Mouse (Mus musculus) embryonic facial prominence, embryonic 12.5 days (tissue): ENCODE data around the gene Rita1. TPM values are rescaled to one million over a fixed set of nuclear protein-coding genes. Genes with fewer than 3 reads are reported as not detected.

Experiments used
- ATAC-seq: fragments of 200-750 bp; cut with Nextera tagmentation; 2 replicates; pipeline ENCODE4 v1.8.0; 2017; ENCODE audit not compliant: insufficient number of reproducible peaks, insufficient read depth, low FRiP score, low TSS enrichment
- H3K27ac ChIP-seq: fragments of 300-500 bp; sonication (generic); 2 replicates; pipeline ENCODE4 v1.5.1; 2016; ENCODE audit warnings: mild to moderate bottlenecking
- H3K27me3 ChIP-seq: fragments of 300-500 bp; sonication (generic); 2 replicates; pipeline ENCODE4 v1.6.1; 2016; ENCODE audit warnings: mild to moderate bottlenecking, moderate library complexity
- H3K36me3 ChIP-seq: fragments of 300-500 bp; sonication (generic); 2 replicates; pipeline ENCODE4 v1.6.1; 2016; ENCODE audit warnings: mild to moderate bottlenecking
- H3K4me1 ChIP-seq: fragments of 300-500 bp; sonication (generic); 2 replicates; pipeline ENCODE4 v1.6.1; 2016
- H3K4me2 ChIP-seq: fragments of 300-500 bp; sonication (generic); replicated peaks from 2 replicates; pipeline ENCODE4 v1.6.1; 2016; ENCODE audit warnings: mild to moderate bottlenecking, moderate library complexity
- H3K4me3 ChIP-seq: fragments of 300-500 bp; sonication (generic); 2 replicates; pipeline ENCODE4 v1.5.1; 2016; ENCODE audit warnings: mild to moderate bottlenecking
- H3K9ac ChIP-seq: fragments of 300-500 bp; sonication (generic); 2 replicates; pipeline ENCODE4 v1.6.1; 2016; ENCODE audit warnings: mild to moderate bottlenecking, moderate library complexity
- H3K9me3 ChIP-seq: fragments of 300-500 bp; sonication (generic); 2 replicates; pipeline ENCODE4 v1.6.1; 2016; ENCODE audit warnings: mild to moderate bottlenecking, moderate library complexity
- WGBS: fragments of 180-500 bp; shearing (Covaris S2); methylation state at CpG from one replicate; pipeline ENCODE4 v1.1.7; 2016; 5-methylcytosine and 5-hydroxymethylcytosine counted together
- polyA plus RNA-seq: library from polyadenylated mRNA; unstranded; fragments of >200 nt; fragmentation: Nextera tagmentation; extraction: Ambion mirVana; gene quantifications from 2 replicates; pipeline ENCODE4 v1.2.1, GENCODE M21; 2016

Gene Rita1
- polyA plus RNA-seq, 1 experiment from 2014 or later = 16.7 TPM

- Histone ChIP-seq H3K27me3 (no peaks in the 10 kb centered on the region), H3K4me1 (no peaks in the 10 kb centered on the region), H3K4me2 (no peak overlapping the region), H3K36me3 (no peaks in the 10 kb centered on the region), H3K27ac (no peak overlapping the region), H3K4me3 (no peak overlapping the region), H3K9me3 (no peaks in the 10 kb centered on the region), H3K9ac (no peak overlapping the region)
- ATAC-seq = no peak
- WGBS = 85% methylated on average over 6 of the region's 6 CpGs
Measured at GRCm38 (mm10) chr5:120594485-120594884, 17.9 kb downstream of the Rita1 start.

- no peak overlapping the region for H3K4me3 ChIP-seq
- H3K27ac ChIP-seq = no peak overlapping the region
- 66% methylated on average over 7 of the region's 7 CpGs for WGBS
- no peaks in the 10 kb centered on the region for H3K27me3 ChIP-seq
- H3K4me2 ChIP-seq = no peak overlapping the region
- no peak for ATAC-seq
- H3K9me3 ChIP-seq = no peaks in the 10 kb centered on the region
- H3K9ac ChIP-seq = no peak overlapping the region
- no peaks in the 10 kb centered on the region for H3K36me3 ChIP-seq
- peaks cover 12% of the 10 kb centered on the region for H3K4me1 ChIP-seq
Measured at GRCm38 (mm10) chr5:120592141-120592540, 20.2 kb downstream of the Rita1 start.

- Histone ChIP-seq H3K36me3 (no peaks in the 10 kb centered on the region), H3K27me3 (no peaks in the 10 kb centered on the region), H3K9me3 (no peaks in the 10 kb centered on the region), H3K9ac (no peak overlapping the region), H3K4me1 (peaks cover 21% of the 10 kb centered on the region), H3K4me2 (no peak overlapping the region), H3K27ac (no peak overlapping the region), H3K4me3 (no peak overlapping the region)
- 72% methylated on average over 16 of the region's 16 CpGs for WGBS
- ATAC-seq = no peak
Measured at GRCm38 (mm10) chr5:120590356-120591010, 21.9 kb downstream of the Rita1 start.

- peak; percentile 93 for ATAC-seq
- Histone ChIP-seq H3K9me3 (no peaks in the 10 kb centered on the region), H3K4me1 (peaks cover 26% of the 10 kb centered on the region), H3K9ac (peak within 1 kb of the TSS; percentile 72), H3K27me3 (no peaks in the 10 kb centered on the region), H3K4me3 (peak within 1 kb of the TSS; percentile 73), H3K36me3 (peaks cover 6% of the 10 kb centered on the region; the same call in 1 of the 2 replicates), H3K27ac (peak within 1 kb of the TSS; percentile 18; the same call in 1 of the 2 replicates), H3K4me2 (peak within 1 kb of the TSS; percentile 95)
- under 1% methylated on average over 35 of the region's 35 CpGs for WGBS
Measured at GRCm38 (mm10) chr5:120588569-120589094, 23.8 kb downstream of the Rita1 start, which contains the start of the genes Tpcn1 and Iqcd. TSS of gene Tpcn1 (minus strand) at chr5:120588673. TSS of gene Iqcd (plus strand) at chr5:120589016.

GRCm38 (mm10) chr5:120587940-120588568, 24.3 kb downstream of the Rita1 start:
- Histone ChIP-seq H3K9me3 (no peaks in the 10 kb centered on the region), H3K4me2 (peak overlapping the region; percentile 95), H3K36me3 (peaks cover 12% of the 10 kb centered on the region), H3K27me3 (no peaks in the 10 kb centered on the region), H3K9ac (peak overlapping the region; percentile 72), H3K4me1 (peaks cover 26% of the 10 kb centered on the region), H3K4me3 (peak overlapping the region; percentile 73), H3K27ac (peak overlapping the region; percentile 18; the same call in 1 of the 2 replicates)
- 1% methylated on average over 29 of the region's 29 CpGs for WGBS
- no peak; the same call in 1 of the 2 replicates for ATAC-seq

GRCm38 (mm10) chr5:120587616-120587926, 24.8 kb downstream of the Rita1 start:
- Histone ChIP-seq H3K9ac (peak overlapping the region; percentile 72; the same call in 1 of the 2 replicates), H3K4me3 (peak overlapping the region; percentile 73), H3K4me1 (peaks cover 26% of the 10 kb centered on the region), H3K27me3 (no peaks in the 10 kb centered on the region), H3K4me2 (peak overlapping the region; percentile 95), H3K9me3 (no peaks in the 10 kb centered on the region), H3K36me3 (peaks cover 17% of the 10 kb centered on the region), H3K27ac (no peak overlapping the region; the same call in 1 of the 2 replicates)
- WGBS = 32% methylated on average over 9 of the region's 9 CpGs
- no peak for ATAC-seq

GRCm38 (mm10) chr5:120586741-120587615, 25.4 kb downstream of the Rita1 start:
- WGBS = 15% methylated on average over 17 of the region's 17 CpGs
- H3K4me3 ChIP-seq = peak overlapping the region; percentile 73
- peak overlapping the region; percentile 51; the same call in 1 of the 2 replicates for H3K27ac ChIP-seq

GRCm38 (mm10) chr5:120584968-120585367, 27.4 kb downstream of the Rita1 start:
- Histone ChIP-seq H3K27ac (no peak overlapping the region), H3K9ac (no peak overlapping the region), H3K27me3 (no peaks in the 10 kb centered on the region), H3K4me2 (no peak overlapping the region), H3K4me3 (no peak overlapping the region), H3K4me1 (peaks cover 30% of the 10 kb centered on the region), H3K9me3 (no peaks in the 10 kb centered on the region), H3K36me3 (peaks cover 25% of the 10 kb centered on the region)
- no peak for ATAC-seq
- 41% methylated on average over 15 of the region's 15 CpGs for WGBS

More at GRCm38 (mm10) chr5:120586741-120587615, 25.4 kb downstream of the Rita1 start:
- H3K4me2 ChIP-seq = peak overlapping the region; percentile 95
- peaks cover 21% of the 10 kb centered on the region for H3K36me3 ChIP-seq
- H3K9ac ChIP-seq = 0 out of 2 replicates have a peak overlapping the region, but pooled peaks have one; percentile 72
- no peaks in the 10 kb centered on the region for H3K27me3 ChIP-seq
- no peak for ATAC-seq
- H3K4me1 ChIP-seq = peaks cover 26% of the 10 kb centered on the region
- H3K9me3 ChIP-seq = no peaks in the 10 kb centered on the region

- Histone ChIP-seq H3K9me3 (no peaks in the 10 kb centered on the region), H3K36me3 (peaks cover 25% of the 10 kb centered on the region), H3K4me1 (peaks cover 41% of the 10 kb centered on the region), H3K27ac (no peak overlapping the region), H3K4me3 (no peak overlapping the region), H3K4me2 (no peak overlapping the region), H3K27me3 (no peaks in the 10 kb centered on the region), H3K9ac (no peak overlapping the region)
- WGBS = 94% methylated on average over 4 of the region's 4 CpGs
- ATAC-seq = no peak
Measured at GRCm38 (mm10) chr5:120583511-120583910, 28.9 kb downstream of the Rita1 start.

GRCm38 (mm10) chr5:120582002-120582401, 30.4 kb downstream of the Rita1 start:
- WGBS = 81% methylated on average over 9 of the region's 9 CpGs
- Histone ChIP-seq H3K27me3 (no peaks in the 10 kb centered on the region), H3K36me3 (peaks cover 25% of the 10 kb centered on the region), H3K27ac (no peak overlapping the region), H3K4me1 (peaks cover 41% of the 10 kb centered on the region), H3K4me2 (no peak overlapping the region), H3K9me3 (no peaks in the 10 kb centered on the region), H3K9ac (no peak overlapping the region), H3K4me3 (no peak overlapping the region)
- ATAC-seq = no peak

GRCm38 (mm10) chr5:120579898-120580626, 32.3 kb downstream of the Rita1 start:
- H3K4me1 ChIP-seq = peaks cover 37% of the 10 kb centered on the region
- H3K9ac ChIP-seq = no peak overlapping the region
- 88% methylated on average over 26 of the region's 26 CpGs for WGBS
- no peak overlapping the region for H3K4me3 ChIP-seq
- ATAC-seq = no peak
- peak overlapping the region; percentile 80 for H3K27ac ChIP-seq
- H3K9me3 ChIP-seq = no peaks in the 10 kb centered on the region
- H3K4me2 ChIP-seq = no peak overlapping the region
- H3K27me3 ChIP-seq = no peaks in the 10 kb centered on the region
- peaks cover 25% of the 10 kb centered on the region for H3K36me3 ChIP-seq
